Mouse (Mus musculus): Measurements from ENCODE around the gene Gng7. TPM values are rescaled to one million over a fixed set of nuclear protein-coding genes. Genes with fewer than 3 reads are reported as not detected.
A peak's percentile ranks its signal among the peaks of the same experiment; 100 is the strongest.

The Gng7 gene
- polyA plus RNA-seq, 1 experiment from 2014 or later, result 5.7 TPM

DNA sequence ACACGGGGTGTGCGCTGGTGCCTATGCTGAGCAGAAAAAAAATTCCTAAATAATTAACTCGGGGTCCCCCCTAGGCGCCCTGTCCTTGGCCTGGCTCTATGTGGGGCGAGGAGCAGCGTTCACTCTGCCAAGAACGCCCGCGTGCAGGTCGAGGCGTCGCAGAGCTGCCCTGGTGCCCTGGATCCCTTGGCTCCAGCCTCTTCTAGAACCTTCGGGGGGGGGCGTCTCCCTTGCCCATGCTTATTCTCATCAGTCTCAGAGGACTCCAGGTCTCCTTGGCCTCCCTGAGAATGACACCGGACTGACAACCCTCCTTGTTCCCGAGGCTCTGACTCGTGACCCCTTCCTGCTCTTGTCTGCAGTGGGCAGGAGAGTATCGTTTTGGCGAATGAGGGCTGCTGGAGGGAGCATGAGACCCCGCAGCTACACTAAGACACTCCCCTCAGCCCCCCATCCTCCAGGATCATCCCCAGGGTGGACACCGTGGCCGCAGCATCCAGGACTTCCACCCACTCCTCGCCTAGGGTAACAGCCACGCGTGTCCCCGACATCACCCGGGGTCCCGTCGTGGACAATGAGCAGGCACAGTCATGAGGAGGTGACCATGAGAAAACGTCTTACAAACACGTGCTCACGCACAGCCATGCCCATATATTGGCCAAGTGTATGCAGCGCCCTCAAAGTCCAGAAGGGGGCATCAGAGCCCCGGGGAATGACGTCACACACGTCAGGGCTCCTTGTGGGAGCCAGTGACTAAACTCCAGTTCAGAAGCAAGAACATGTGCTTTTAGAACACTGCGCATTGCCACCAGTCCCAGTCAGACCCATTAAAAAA lies 15.2 kb downstream of the Gng7 start:
- TF ChIP-seq CTCF (IDR thresholded peaks at IDR 0.05; ENCODE audit: low read depth), result peak; percentile 96
- no peak overlapping the region for H3K9ac ChIP-seq
- 0 out of 2 replicates have a peak, but pooled peaks cover 3% of the 10 kb centered on the region for H3K4me1 ChIP-seq (ENCODE audit: insufficient read depth)
- ATAC-seq (ENCODE audit: insufficient read depth), result peak; percentile 67
- H3K9me3 ChIP-seq (ENCODE audit: low read depth, low read length), result no peaks in the 10 kb centered on the region
- no peaks in the 10 kb centered on the region for H3K36me3 ChIP-seq (ENCODE audit: insufficient read depth)
- peak; percentile 93 for DNase-seq
- no peak overlapping the region for H3K27ac ChIP-seq (ENCODE audit: low read depth)
- H3K4me3 ChIP-seq (ENCODE audit: low read depth, low read length), result no peak overlapping the region
- peak overlapping the region; percentile 37 for H3K4me2 ChIP-seq
- H3K27me3 ChIP-seq (ENCODE audit: insufficient read depth, low read length), result 0 out of 2 replicates have a peak, but pooled peaks cover 8% of the 10 kb centered on the region
- 29% methylated on average over 37 of the region's 37 CpGs for WGBS

- H3K36me3 ChIP-seq (ENCODE audit: insufficient read depth), result no peaks in the 10 kb centered on the region
- ATAC-seq (ENCODE audit: insufficient read depth) (no peak), DNase-seq (peak; percentile 76)
- no peak overlapping the region for H3K4me3 ChIP-seq (ENCODE audit: low read depth, low read length)
- no peaks in the 10 kb centered on the region for H3K9me3 ChIP-seq (ENCODE audit: low read depth, low read length)
- H3K27ac ChIP-seq (ENCODE audit: low read depth), result no peak overlapping the region
- 0 out of 2 replicates have a peak, but pooled peaks cover 9% of the 10 kb centered on the region for H3K27me3 ChIP-seq (ENCODE audit: insufficient read depth, low read length)
- TF ChIP-seq CTCF (IDR thresholded peaks at IDR 0.05; ENCODE audit: low read depth), result peak; percentile 70
- WGBS, result 12% methylated on average over 12 of the region's 12 CpGs
- H3K9ac ChIP-seq, result no peak overlapping the region
- H3K4me1 ChIP-seq (ENCODE audit: insufficient read depth), result 0 out of 2 replicates have a peak, but pooled peaks cover 3% of the 10 kb centered on the region
- no peak overlapping the region for H3K4me2 ChIP-seq
Measured at GRCm38 (mm10) chr10:80998778-80999177, 16.0 kb downstream of the Gng7 start.

DNA sequence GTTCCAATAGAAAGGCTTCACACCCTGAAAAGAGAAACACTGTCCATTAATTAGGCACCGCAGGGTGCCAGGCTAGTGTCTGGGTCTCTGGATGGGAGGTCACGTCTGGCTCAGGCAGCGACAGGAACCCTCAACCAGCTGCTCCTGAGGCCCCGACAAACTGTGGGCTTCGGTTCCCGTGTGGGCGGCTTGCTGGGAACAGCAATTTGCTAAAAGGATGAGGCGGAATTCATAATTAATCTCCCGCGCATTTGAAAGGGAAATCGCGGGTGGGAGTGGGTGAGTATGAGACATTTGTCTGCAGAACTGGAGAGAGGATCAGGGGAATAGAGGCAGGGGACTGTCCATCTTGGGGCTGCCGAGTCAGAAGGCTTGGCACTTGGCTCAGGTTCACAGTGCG lies 16.7 kb downstream of the Gng7 start:
- Histone ChIP-seq H3K4me3 (ENCODE audit: low read depth, low read length) (no peak overlapping the region), H3K27me3 (ENCODE audit: insufficient read depth, low read length) (0 out of 2 replicates have a peak, but pooled peaks cover 9% of the 10 kb centered on the region), H3K27ac (ENCODE audit: low read depth) (no peak overlapping the region), H3K4me1 (ENCODE audit: insufficient read depth) (0 out of 2 replicates have a peak, but pooled peaks cover 3% of the 10 kb centered on the region), H3K9ac (no peak overlapping the region), H3K4me2 (no peak overlapping the region), H3K36me3 (ENCODE audit: insufficient read depth) (no peaks in the 10 kb centered on the region), H3K9me3 (ENCODE audit: low read depth, low read length) (no peaks in the 10 kb centered on the region)
- DNase-seq, result no peak
- WGBS, result 37% methylated on average over 14 of the region's 14 CpGs
- TF ChIP-seq CTCF (IDR thresholded peaks at IDR 0.05; ENCODE audit: low read depth), result no peak
- ATAC-seq (ENCODE audit: insufficient read depth), result no peak

DNA sequence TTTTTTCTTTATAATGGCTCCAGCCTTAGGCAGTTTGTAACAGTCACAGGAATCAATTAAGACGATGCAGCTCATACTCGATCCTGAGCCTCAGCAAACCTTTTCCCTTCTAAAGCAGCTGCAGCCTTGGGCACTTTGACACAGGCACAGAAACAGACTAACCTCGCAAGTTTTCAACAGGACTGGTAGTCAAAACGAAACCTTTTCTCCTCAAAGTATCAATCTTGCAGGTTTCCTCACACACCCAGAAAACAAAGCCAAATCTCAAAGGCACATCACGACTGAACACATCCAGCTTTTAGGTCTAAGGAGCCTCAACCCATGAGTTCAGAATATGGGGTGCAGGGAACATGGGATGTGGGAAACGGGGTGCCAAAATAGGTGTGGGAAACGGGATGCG lies 17.4 kb downstream of the Gng7 start:
- ATAC-seq (ENCODE audit: insufficient read depth), result no peak
- DNase-seq, result no peak
- H3K4me2 ChIP-seq, result no peak overlapping the region
- no peaks in the 10 kb centered on the region for H3K36me3 ChIP-seq (ENCODE audit: insufficient read depth)
- no peak overlapping the region for H3K27ac ChIP-seq (ENCODE audit: low read depth)
- H3K9me3 ChIP-seq (ENCODE audit: low read depth, low read length), result no peaks in the 10 kb centered on the region
- WGBS, result 83% methylated on average over 8 of the region's 8 CpGs
- H3K4me3 ChIP-seq (ENCODE audit: low read depth, low read length), result no peak overlapping the region
- 0 out of 2 replicates have a peak, but pooled peaks cover 9% of the 10 kb centered on the region for H3K27me3 ChIP-seq (ENCODE audit: insufficient read depth, low read length)
- 0 out of 2 replicates have a peak, but pooled peaks cover 3% of the 10 kb centered on the region for H3K4me1 ChIP-seq (ENCODE audit: insufficient read depth)
- no peak for TF ChIP-seq CTCF (IDR thresholded peaks at IDR 0.05; ENCODE audit: low read depth)
- no peak overlapping the region for H3K9ac ChIP-seq

- no peak overlapping the region for H3K9ac ChIP-seq
- no peak overlapping the region for H3K4me2 ChIP-seq
- H3K27ac ChIP-seq (ENCODE audit: low read depth), result no peak overlapping the region
- no peak overlapping the region for H3K4me3 ChIP-seq (ENCODE audit: low read depth, low read length)
- 0 out of 2 replicates have a peak, but pooled peaks cover 3% of the 10 kb centered on the region for H3K4me1 ChIP-seq (ENCODE audit: insufficient read depth)
- TF ChIP-seq CTCF (IDR thresholded peaks at IDR 0.05; ENCODE audit: low read depth), result no peak
- 0 out of 2 replicates have a peak, but pooled peaks cover 9% of the 10 kb centered on the region for H3K27me3 ChIP-seq (ENCODE audit: insufficient read depth, low read length)
- ATAC-seq (ENCODE audit: insufficient read depth) (no peak), DNase-seq (no peak)
- WGBS, result 89% methylated on average over 8 of the region's 8 CpGs
- H3K9me3 ChIP-seq (ENCODE audit: low read depth, low read length), result no peaks in the 10 kb centered on the region
- H3K36me3 ChIP-seq (ENCODE audit: insufficient read depth), result no peaks in the 10 kb centered on the region
Measured at GRCm38 (mm10) chr10:80996501-80996900, 18.2 kb downstream of the Gng7 start.

DNA sequence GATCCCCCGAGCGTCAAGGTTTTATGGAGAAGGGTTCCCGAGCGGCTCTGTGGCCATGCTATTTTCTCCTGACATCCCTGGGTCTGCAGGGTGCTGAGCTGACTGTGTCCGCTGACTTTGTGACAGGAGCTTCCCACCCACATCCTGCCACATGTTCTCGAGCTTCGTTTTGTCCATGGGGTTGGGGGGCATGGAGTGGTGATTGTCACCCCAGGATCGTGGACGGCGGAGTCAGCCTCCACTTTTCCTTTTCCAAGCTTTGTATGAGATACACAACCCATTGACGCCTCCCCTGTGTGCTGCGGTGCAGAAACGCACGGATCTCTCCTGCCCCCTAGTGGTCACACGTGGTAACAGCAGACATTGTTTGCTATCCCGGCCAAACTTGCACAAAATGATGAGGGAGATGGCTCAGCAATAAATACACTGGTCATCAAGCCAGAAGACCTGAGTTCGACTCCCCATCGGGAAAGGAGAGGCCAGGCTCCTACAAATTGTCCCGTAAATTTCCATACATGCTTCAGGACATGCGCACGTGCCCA lies 19.6 kb downstream of the Gng7 start:
- H3K4me2 ChIP-seq, result peak overlapping the region; percentile 38; the same call in 1 of the 2 replicates
- peak; percentile 100 for TF ChIP-seq CTCF (IDR thresholded peaks at IDR 0.05; ENCODE audit: low read depth)
- no peaks in the 10 kb centered on the region for H3K36me3 ChIP-seq (ENCODE audit: insufficient read depth)
- no peak overlapping the region for H3K4me3 ChIP-seq (ENCODE audit: low read depth, low read length)
- no peak overlapping the region for H3K9ac ChIP-seq
- WGBS, result 13% methylated on average over 21 of the region's 21 CpGs
- DNase-seq, result peak; percentile 91
- 0 out of 2 replicates have a peak, but pooled peaks cover 5% of the 10 kb centered on the region for H3K27me3 ChIP-seq (ENCODE audit: insufficient read depth, low read length)
- H3K4me1 ChIP-seq (ENCODE audit: insufficient read depth), result 0 out of 2 replicates have a peak, but pooled peaks cover 3% of the 10 kb centered on the region
- no peak overlapping the region for H3K27ac ChIP-seq (ENCODE audit: low read depth)
- peak; percentile 23; the same call in 1 of the 2 replicates for ATAC-seq (ENCODE audit: insufficient read depth)
- H3K9me3 ChIP-seq (ENCODE audit: low read depth, low read length), result no peaks in the 10 kb centered on the region

- H3K4me2 ChIP-seq, result no peak overlapping the region
- H3K4me3 ChIP-seq (ENCODE audit: low read depth, low read length), result no peak overlapping the region
- TF ChIP-seq CTCF (IDR thresholded peaks at IDR 0.05; ENCODE audit: low read depth), result no peak
- WGBS, result 48% methylated on average over 4 of the region's 4 CpGs
- no peak overlapping the region for H3K9ac ChIP-seq
- no peaks in the 10 kb centered on the region for H3K36me3 ChIP-seq (ENCODE audit: insufficient read depth)
- no peak for DNase-seq
- no peak for ATAC-seq (ENCODE audit: insufficient read depth)
- H3K4me1 ChIP-seq (ENCODE audit: insufficient read depth), result 0 out of 2 replicates have a peak, but pooled peaks cover under 1% of the 10 kb centered on the region
- 0 out of 2 replicates have a peak, but pooled peaks cover 5% of the 10 kb centered on the region for H3K27me3 ChIP-seq (ENCODE audit: insufficient read depth, low read length)
- 0 out of 2 replicates have a peak overlapping the region, but pooled peaks have one; percentile 8 for H3K27ac ChIP-seq (ENCODE audit: low read depth)
- no peaks in the 10 kb centered on the region for H3K9me3 ChIP-seq (ENCODE audit: low read depth, low read length)
Measured at GRCm38 (mm10) chr10:80994621-80995020, 20.1 kb downstream of the Gng7 start.
